Mouse (Mus musculus) right cerebral cortex, adult 2 months (tissue): ENCODE measurements around the gene Frmd4b.
A peak's percentile ranks its signal among the peaks of the same experiment; 100 is the strongest.

Experiments
- DNase-seq, 2 experiments: peaks; one replicate each; pipeline ENCODE4 v3.0.0; 2021 to 2022; ENCODE audit warnings: low spot score in 2 of 2

Frmd4b gene

GRCm38 (mm10) chr6:97520566-97520965, 96.8 kb downstream of the Frmd4b start:
- no peak for DNase-seq

GRCm38 (mm10) chr6:97519553-97519952, 97.8 kb downstream of the Frmd4b start:
- DNase-seq, result no peak

GRCm38 (mm10) chr6:97518467-97518866, 98.9 kb downstream of the Frmd4b start:
- peak; percentile 42 to 49 for DNase-seq

- DNase-seq, result no peak
Observed at GRCm38 (mm10) chr6:97517616-97518235, 99.6 kb downstream of the Frmd4b start.

GRCm38 (mm10) chr6:97516941-97517340, 100.4 kb downstream of the Frmd4b start:
- DNase-seq, result no peak

GRCm38 (mm10) chr6:97510771-97511170, 106.6 kb downstream of the Frmd4b start:
- no peak for DNase-seq

GRCm38 (mm10) chr6:97509434-97509833, 107.9 kb downstream of the Frmd4b start:
- no peak for DNase-seq

GRCm38 (mm10) chr6:97508480-97508879, 108.9 kb downstream of the Frmd4b start:
- no peak for DNase-seq

- DNase-seq, result no peak
Observed at GRCm38 (mm10) chr6:97507893-97508292, 109.4 kb downstream of the Frmd4b start.

- peak; percentile 67 to 68 for DNase-seq
Observed at GRCm38 (mm10) chr6:97506141-97506650, 111.1 kb downstream of the Frmd4b start.

GRCm38 (mm10) chr6:97504673-97505072, 112.7 kb downstream of the Frmd4b start:
- no peak for DNase-seq

GRCm38 (mm10) chr6:97501000-97501399, 116.3 kb downstream of the Frmd4b start:
- no peak for DNase-seq

- no peak for DNase-seq
Observed at GRCm38 (mm10) chr6:97500246-97500645, 117.1 kb downstream of the Frmd4b start.

GRCm38 (mm10) chr6:97496002-97496401, 121.3 kb downstream of the Frmd4b start:
- DNase-seq, result no peak

- DNase-seq, result no peak
Observed at GRCm38 (mm10) chr6:97491065-97491464, 126.3 kb downstream of the Frmd4b start.

- no peak for DNase-seq
Observed at GRCm38 (mm10) chr6:97488821-97489220, 128.5 kb downstream of the Frmd4b start.

GRCm38 (mm10) chr6:97488280-97488679, 129.1 kb downstream of the Frmd4b start:
- DNase-seq, result peak in 1 of 2 experiments; percentile 15

GRCm38 (mm10) chr6:97487535-97488081, 129.7 kb downstream of the Frmd4b start:
- DNase-seq, result peak; percentile 45 to 60

GRCm38 (mm10) chr6:97486813-97487361, 130.5 kb downstream of the Frmd4b start:
- no peak for DNase-seq

GRCm38 (mm10) chr6:97485886-97486386, 131.4 kb downstream of the Frmd4b start:
- DNase-seq, result no peak

- no peak for DNase-seq
Observed at GRCm38 (mm10) chr6:97481912-97482311, 135.4 kb downstream of the Frmd4b start.

GRCm38 (mm10) chr6:97478981-97479860, 138.1 kb downstream of the Frmd4b start:
- DNase-seq, result no peak
